Mouse (Mus musculus): Measurements from ENCODE around the gene Kcnma1.

GRCm38 (mm10) chr14:23824267-23824666, 190.0 kb downstream of the Kcnma1 start:
- TF ChIP-seq EP300 (IDR thresholded peaks at IDR 0.05; ENCODE audit: low read depth) = no peak
- TF ChIP-seq CTCF (IDR thresholded peaks at IDR 0.05; ENCODE audit: low read depth) = no peak
